Mouse (Mus musculus) thymus, postnatal 0 days (tissue): ENCODE measurements around the gene Bhlhe41. TPM values are rescaled to one million over a fixed set of nuclear protein-coding genes. Genes with fewer than 3 reads are reported as not detected.

Source experiments
- DNase-seq: peaks from one replicate; pipeline ENCODE4 v3.0.0-alpha.2; 2015; ENCODE audit warnings: low spot score
- polyA plus RNA-seq: library from polyadenylated mRNA; unstranded; fragments of >200 nt; fragmentation: Nextera tagmentation; extraction: Ambion mirVana; gene quantifications from 2 replicates; pipeline ENCODE4 v1.2.1, GENCODE M21; 2015

The Bhlhe41 gene
- polyA plus RNA-seq, 1 experiment from 2014 or later: 9.4 TPM

- DNase-seq: no peak
These were observed 6.7 kb upstream of the Bhlhe41 start for GRCm38 (mm10) chr6:145872010-145872409.

- DNase-seq: no peak
These were observed 5.6 kb upstream of the Bhlhe41 start for GRCm38 (mm10) chr6:145870991-145871390.

- no peak for DNase-seq
These were observed 1.8 kb upstream of the Bhlhe41 start for GRCm38 (mm10) chr6:145867111-145867510.

GRCm38 (mm10) chr6:145865886-145866851 is 811 bp upstream of the Bhlhe41 start:
- no peak for DNase-seq

- no peak for DNase-seq
These were observed 1.2 kb downstream of the Bhlhe41 start for GRCm38 (mm10) chr6:145864171-145864570.

- DNase-seq: peak; percentile 18
These were observed 2.0 kb downstream of the Bhlhe41 start for GRCm38 (mm10) chr6:145863065-145863971.

- no peak for DNase-seq
These were observed 2.7 kb downstream of the Bhlhe41 start for GRCm38 (mm10) chr6:145862739-145863064.

GRCm38 (mm10) chr6:145862321-145862720 is 3.0 kb downstream of the Bhlhe41 start:
- no peak for DNase-seq

GRCm38 (mm10) chr6:145861462-145862227 is 3.7 kb downstream of the Bhlhe41 start:
- no peak for DNase-seq

- DNase-seq: peak; percentile 38
These were observed 5.0 kb downstream of the Bhlhe41 start for GRCm38 (mm10) chr6:145860350-145860749.

- no peak for DNase-seq
These were observed 6.9 kb downstream of the Bhlhe41 start for GRCm38 (mm10) chr6:145858414-145858813.

GRCm38 (mm10) chr6:145857428-145857827 is 7.9 kb downstream of the Bhlhe41 start:
- no peak for DNase-seq

- peak; percentile 95 for DNase-seq
These were observed 9.4 kb downstream of the Bhlhe41 start for GRCm38 (mm10) chr6:145855720-145856551.

- DNase-seq: no peak
These were observed 10.6 kb downstream of the Bhlhe41 start for GRCm38 (mm10) chr6:145854756-145855155.

GRCm38 (mm10) chr6:145853356-145854079 is 11.8 kb downstream of the Bhlhe41 start:
- peak; percentile 35 for DNase-seq

GRCm38 (mm10) chr6:145852708-145853107 is 12.7 kb downstream of the Bhlhe41 start:
- no peak for DNase-seq

- no peak for DNase-seq
These were observed 13.4 kb downstream of the Bhlhe41 start for GRCm38 (mm10) chr6:145851956-145852355.

GRCm38 (mm10) chr6:145850789-145851188 is 14.6 kb downstream of the Bhlhe41 start:
- DNase-seq: no peak

- no peak for DNase-seq
These were observed 17.7 kb downstream of the Bhlhe41 start for GRCm38 (mm10) chr6:145847661-145848060.

GRCm38 (mm10) chr6:145846948-145847347 is 18.4 kb downstream of the Bhlhe41 start:
- no peak for DNase-seq
